7 mouse cellular contexts compared by ENCODE assay signal in genomic region chr3:95041625-95042024, GRCm38 (mm10). TPM values are rescaled to one million over a fixed set of nuclear protein-coding genes. Genes with fewer than 3 reads are reported as not detected.
A peak's percentile ranks its signal among the peaks of the same experiment; 100 is the strongest.
DNase-seq lines count a peak whose midpoint lies in the region; ATAC-seq and TF ChIP-seq lines count a peak whose summit lies in the region.

No protein-coding gene starts in this region.

- TF ChIP-seq POLR2A in embryonic fibroblast, embryonic 13.5 days (IDR thresholded peaks at IDR 0.05; ENCODE audit: low read depth, low read length), result no peak

- no peak for DNase-seq in lung, postnatal 0 days (ENCODE audit: low spot score)
- DNase-seq in lung, postnatal 25 days (ENCODE audit: low spot score), result no peak
- no peak for DNase-seq in limb, embryonic 11.5 days (ENCODE audit: low spot score)
- no peak for DNase-seq in cerebellum, postnatal 36 days
- no peak for DNase-seq in natural killer cell, adult 2 months (ENCODE audit: low spot score in 2 of 2)

- WGBS in lung, postnatal 0 days, result 11% methylated on average over 3 of the region's 3 CpGs
- WGBS in limb, embryonic 11.5 days, result 16% methylated on average over 3 of the region's 3 CpGs
- 11% methylated on average over 3 of the region's 3 CpGs for WGBS in stomach, embryonic 14.5 days

- no peaks in the 10 kb centered on the region for H3K27me3 ChIP-seq in lung, postnatal 0 days (replicated peaks; ENCODE audit: insufficient read depth, low read length)
- H3K27me3 ChIP-seq in limb, embryonic 11.5 days (ENCODE audit: control insufficient read depth, insufficient read depth, low read length), result no peaks in the 10 kb centered on the region
- H3K27me3 ChIP-seq in stomach, embryonic 14.5 days (ENCODE audit: control insufficient read depth, insufficient read depth, low read length), result no peaks in the 10 kb centered on the region

- H3K9ac ChIP-seq in lung, postnatal 0 days (replicated peaks; ENCODE audit: low read depth), result peak overlapping the region; percentile 82; the same call in 1 of the 2 replicates
- peak overlapping the region; percentile 84 for H3K9ac ChIP-seq in limb, embryonic 11.5 days (ENCODE audit: low read length)
- peak overlapping the region; percentile 68 for H3K9ac ChIP-seq in stomach, embryonic 14.5 days (replicated peaks; ENCODE audit: low read depth, low read length)

- peaks cover 5% of the 10 kb centered on the region; the same call in 1 of the 2 replicates for H3K4me1 ChIP-seq in lung, postnatal 0 days (ENCODE audit: insufficient read depth, low read depth, low read length)
- peaks cover 8% of the 10 kb centered on the region for H3K4me1 ChIP-seq in embryonic fibroblast, embryonic 13.5 days (ENCODE audit: control insufficient read depth, insufficient read depth, low read length)
- H3K4me1 ChIP-seq in limb, embryonic 11.5 days (ENCODE audit: control insufficient read depth, insufficient read depth, low read length), result peaks cover 5% of the 10 kb centered on the region
- H3K4me1 ChIP-seq in stomach, embryonic 14.5 days (ENCODE audit: control insufficient read depth, insufficient read depth, low read length), result peaks cover 5% of the 10 kb centered on the region; the same call in 1 of the 2 replicates

- peak overlapping the region; percentile 73 for H3K4me3 ChIP-seq in lung, postnatal 0 days (ENCODE audit: low read depth, low read length)
- H3K4me3 ChIP-seq in embryonic fibroblast, embryonic 13.5 days (ENCODE audit: insufficient read depth, low read length), result peak overlapping the region; percentile 95
- peak overlapping the region; percentile 89 for H3K4me3 ChIP-seq in limb, embryonic 11.5 days (ENCODE audit: low read depth, low read length)
- peak overlapping the region; percentile 91 for H3K4me3 ChIP-seq in stomach, embryonic 14.5 days (ENCODE audit: low read depth, low read length)

- no peaks in the 10 kb centered on the region for H3K9me3 ChIP-seq in lung, postnatal 0 days (ENCODE audit: low read length)
- H3K9me3 ChIP-seq in limb, embryonic 11.5 days (ENCODE audit: control insufficient read depth, low read length), result no peaks in the 10 kb centered on the region
- no peaks in the 10 kb centered on the region for H3K9me3 ChIP-seq in stomach, embryonic 14.5 days (ENCODE audit: control insufficient read depth, low read depth, low read length)

- peak overlapping the region; percentile 63 for H3K4me2 ChIP-seq in lung, postnatal 0 days (replicated peaks; ENCODE audit: low read depth, low read length)
- peak overlapping the region; percentile 71 for H3K4me2 ChIP-seq in limb, embryonic 11.5 days (ENCODE audit: low read depth, severe bottlenecking)
- H3K4me2 ChIP-seq in stomach, embryonic 14.5 days (replicated peaks; ENCODE audit: low read depth, low read length), result peak overlapping the region; percentile 66

- TF ChIP-seq CTCF in lung, postnatal 0 days (IDR thresholded peaks at IDR 0.05), result no peak
- no peak for TF ChIP-seq CTCF in embryonic fibroblast, embryonic 13.5 days (IDR thresholded peaks at IDR 0.05; ENCODE audit: borderline replicate concordance, insufficient read depth, low read length)

- no peak for ATAC-seq in lung, postnatal 0 days
- no peak for ATAC-seq in limb, embryonic 11.5 days (ENCODE audit: insufficient number of reproducible peaks, low FRiP score, low TSS enrichment, low read depth)
- ATAC-seq in stomach, embryonic 14.5 days (ENCODE audit: insufficient number of reproducible peaks, insufficient read depth, low FRiP score, low read depth), result no peak

- no peak for TF ChIP-seq EP300 in lung, postnatal 0 days (IDR thresholded peaks at IDR 0.05)

- no peaks in the 10 kb centered on the region for H3K36me3 ChIP-seq in lung, postnatal 0 days (ENCODE audit: insufficient read depth, low read length)
- H3K36me3 ChIP-seq in limb, embryonic 11.5 days (ENCODE audit: control insufficient read depth, insufficient read depth, low read length), result no peaks in the 10 kb centered on the region; the same call in 1 of the 2 replicates
- peaks cover 15% of the 10 kb centered on the region for H3K36me3 ChIP-seq in stomach, embryonic 14.5 days (ENCODE audit: control insufficient read depth, insufficient read depth, low read length)

- H3K27ac ChIP-seq in lung, postnatal 0 days (ENCODE audit: low read length), result peak overlapping the region; percentile 71; the same call in 1 of the 2 replicates
- H3K27ac ChIP-seq in embryonic fibroblast, embryonic 13.5 days (ENCODE audit: insufficient read depth, low read length), result no peak overlapping the region
- no peak overlapping the region for H3K27ac ChIP-seq in limb, embryonic 11.5 days (replicated peaks; ENCODE audit: low read depth, low read length)
- no peak overlapping the region for H3K27ac ChIP-seq in stomach, embryonic 14.5 days (ENCODE audit: low read length)

RNA-seq across cellular contexts. Expression of gene Psmd4, which starts 0.8 kb away (rescaled TPM):
- polyA plus RNA-seq in lung, postnatal 0 days (2015; fragmentation: Nextera tagmentation; extraction: Ambion mirVana), result 170 and 185 TPM in 2 replicates
- polyA plus RNA-seq in embryonic fibroblast, embryonic 13.5 days (2011; ENCODE audit: insufficient read length, low read depth, missing spikeins), result 234 and 248 TPM in 2 replicates
- polyA plus RNA-seq in limb, embryonic 11.5 days (2014; fragmentation: Nextera tagmentation; extraction: Ambion mirVana), result 331 and 340 TPM in 2 replicates
- 229 and 231 TPM in 2 replicates for polyA plus RNA-seq in stomach, embryonic 14.5 days (2014; fragmentation: Nextera tagmentation; extraction: Ambion mirVana)

RNA-seq across cellular contexts. Expression of gene Zfp687, which starts 26.4 kb away (rescaled TPM):
- polyA plus RNA-seq in lung, postnatal 0 days (2015; fragmentation: Nextera tagmentation; extraction: Ambion mirVana), result 9.9 and 10.1 TPM in 2 replicates
- polyA plus RNA-seq in embryonic fibroblast, embryonic 13.5 days (2011; ENCODE audit: insufficient read length, low read depth, missing spikeins), result 18.4 and 20.2 TPM in 2 replicates
- polyA plus RNA-seq in limb, embryonic 11.5 days (2014; fragmentation: Nextera tagmentation; extraction: Ambion mirVana), result 28.5 and 33.5 TPM in 2 replicates
- polyA plus RNA-seq in stomach, embryonic 14.5 days (2014; fragmentation: Nextera tagmentation; extraction: Ambion mirVana), result 30.3 and 34.9 TPM in 2 replicates
